Mouse (Mus musculus): Measurements from ENCODE around the gene Ints7.

Ints7 gene

DNA sequence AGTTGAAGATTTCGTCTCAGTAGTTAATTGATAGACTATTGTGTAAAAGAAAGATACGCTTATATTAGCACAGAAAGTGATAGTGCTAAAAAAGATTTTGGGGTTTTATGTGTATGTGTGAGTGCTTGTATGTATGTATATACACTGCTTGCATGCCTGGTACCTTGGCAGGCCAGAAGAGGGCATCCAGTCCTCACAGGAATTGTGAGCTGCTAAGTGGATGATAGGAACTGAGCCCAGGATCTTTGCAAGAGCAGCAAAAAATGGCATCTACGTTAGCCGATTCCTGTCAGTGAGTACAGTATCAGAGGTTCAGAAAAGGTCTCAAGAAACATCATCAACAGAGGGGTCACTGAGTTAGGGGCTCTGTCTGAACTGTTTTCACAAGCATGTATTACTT, 9.0 kb downstream of the Ints7 start:
- DNase-seq (ENCODE audit: low spot score) = no peak

DNA sequence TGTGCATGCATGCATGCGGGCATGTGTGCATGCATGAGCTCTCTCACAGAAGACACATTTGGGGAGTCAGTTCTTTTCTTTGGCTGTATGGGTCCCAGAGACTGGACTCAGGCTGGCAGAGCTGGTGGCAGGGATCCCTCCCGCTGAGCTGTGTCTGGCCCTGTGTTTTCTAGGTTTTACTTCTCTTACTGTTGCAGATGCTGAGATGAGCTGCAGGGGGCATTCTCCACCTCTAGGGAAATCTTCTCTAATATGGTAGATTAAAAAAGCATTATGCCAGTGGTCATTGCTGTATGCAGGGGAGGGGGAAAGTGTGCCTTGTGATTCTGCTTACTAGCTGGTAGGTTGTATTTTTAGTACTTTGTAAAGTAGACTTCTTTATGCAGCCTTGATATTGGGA, 10.3 kb downstream of the Ints7 start:
- no peak for DNase-seq (ENCODE audit: low spot score)

GRCm38 (mm10) chr1:191587062-191587461, 11.6 kb downstream of the Ints7 start:
- DNase-seq (ENCODE audit: low spot score) = no peak

DNA sequence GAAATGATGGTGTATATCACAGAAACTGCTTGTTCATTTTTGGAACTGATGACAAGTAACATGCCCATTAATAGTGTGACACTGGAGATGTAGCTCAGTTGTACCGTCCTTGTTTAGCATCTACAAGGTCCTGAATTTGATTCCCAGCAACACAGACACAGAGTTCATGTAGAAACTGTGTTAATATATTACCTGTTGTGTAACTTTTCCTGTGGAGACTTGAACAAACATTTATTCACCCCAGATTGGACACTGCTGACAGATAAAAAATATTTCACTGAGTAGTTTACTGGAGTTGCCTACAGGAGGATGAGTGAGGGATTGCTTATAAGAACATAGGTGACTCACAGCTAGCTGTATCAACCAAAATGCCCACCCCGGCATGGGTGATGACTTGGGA, 13.3 kb downstream of the Ints7 start:
- DNase-seq (ENCODE audit: low spot score) = no peak

- no peak for DNase-seq (ENCODE audit: low spot score)
Measured at GRCm38 (mm10) chr1:191592016-191592720, 16.7 kb downstream of the Ints7 start.

DNA sequence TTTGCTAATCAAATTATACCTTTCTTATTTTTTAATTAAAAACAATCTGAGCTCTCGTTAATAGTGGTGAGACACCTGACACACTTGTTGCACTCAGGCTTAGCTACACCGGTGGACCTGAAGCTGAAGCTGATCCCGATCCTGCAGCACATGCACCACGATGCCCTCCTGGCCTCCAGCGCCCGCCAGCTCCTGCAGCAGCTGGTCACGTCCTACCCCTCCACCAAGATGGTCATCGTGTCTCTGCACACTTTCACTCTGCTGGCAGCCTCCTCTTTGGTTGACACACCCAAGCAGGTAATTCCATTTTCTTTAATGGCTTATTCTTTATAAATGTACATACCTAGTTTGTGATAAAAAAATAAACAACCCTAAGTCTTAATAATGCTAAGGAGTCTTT, 20.6 kb downstream of the Ints7 start:
- no peak for DNase-seq (ENCODE audit: low spot score)

- no peak for DNase-seq (ENCODE audit: low spot score)
Measured at GRCm38 (mm10) chr1:191599210-191599609, 23.8 kb downstream of the Ints7 start.

DNA sequence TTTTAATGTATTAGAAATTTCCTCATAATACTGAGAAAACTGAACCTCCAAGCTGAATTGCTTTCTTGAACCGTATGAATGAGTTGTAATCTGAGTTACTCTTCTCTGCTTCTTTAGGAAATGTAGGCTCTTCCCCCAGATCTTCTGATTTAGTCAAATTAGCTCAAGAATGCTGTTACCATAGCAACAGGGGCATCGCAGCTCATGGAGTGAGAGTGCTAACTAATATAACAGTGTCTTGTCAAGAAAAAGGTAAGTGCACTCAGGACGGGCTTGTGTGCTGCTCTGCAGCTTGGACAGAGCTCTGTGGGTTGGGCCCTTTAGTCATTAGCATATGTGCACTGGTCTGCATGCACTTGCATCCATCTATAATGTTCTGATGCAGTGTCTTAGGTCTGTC, 29.3 kb downstream of the Ints7 start:
- no peak for DNase-seq (ENCODE audit: low spot score)

DNA sequence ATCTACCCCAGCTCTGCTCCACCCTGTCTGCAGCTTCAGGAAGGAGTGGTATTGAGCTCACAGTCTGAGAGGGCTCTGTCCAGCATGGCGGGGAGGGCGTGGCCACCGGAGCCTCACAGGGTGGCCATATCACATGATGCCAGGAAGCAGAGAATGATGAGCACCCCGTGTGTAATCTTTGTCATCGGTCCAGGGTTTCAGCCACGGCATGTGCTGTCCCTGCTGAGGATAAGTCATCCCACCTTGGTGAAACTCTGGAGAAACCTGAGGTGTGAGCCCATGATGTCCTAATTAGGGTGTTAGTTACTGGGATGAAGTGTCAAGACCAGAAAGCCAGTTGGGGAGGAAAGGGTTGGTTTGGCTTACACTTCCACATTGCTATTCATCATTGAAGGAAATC, 33.6 kb downstream of the Ints7 start:
- no peak for DNase-seq (ENCODE audit: low spot score)

DNA sequence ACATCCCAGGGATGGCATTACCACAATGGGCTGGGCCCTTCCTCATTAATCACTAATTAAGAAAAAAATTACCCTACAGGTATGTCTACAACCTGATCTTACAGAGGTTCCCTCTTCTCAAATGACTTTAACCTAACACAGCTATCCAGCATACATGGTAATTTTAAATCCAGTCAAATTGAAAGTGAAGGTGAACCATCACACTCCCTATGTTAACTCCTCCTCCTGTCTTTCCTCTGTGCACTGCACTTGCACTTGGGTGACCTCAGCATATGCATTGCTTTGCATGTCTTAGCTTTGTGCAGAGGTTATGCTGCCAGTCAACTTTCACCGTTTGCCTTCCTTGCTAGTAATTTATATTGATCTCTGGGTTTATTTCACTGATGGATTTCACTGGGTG, 34.1 kb downstream of the Ints7 start:
- DNase-seq (ENCODE audit: low spot score) = no peak

- no peak for DNase-seq (ENCODE audit: low spot score)
Measured at GRCm38 (mm10) chr1:191610357-191610756, 34.9 kb downstream of the Ints7 start.

- DNase-seq (ENCODE audit: low spot score) = no peak
Measured at GRCm38 (mm10) chr1:191611686-191612085, 36.2 kb downstream of the Ints7 start.

GRCm38 (mm10) chr1:191612877-191613276, 37.4 kb downstream of the Ints7 start:
- no peak for DNase-seq (ENCODE audit: low spot score)

GRCm38 (mm10) chr1:191616245-191616644, 40.8 kb downstream of the Ints7 start:
- DNase-seq (ENCODE audit: low spot score) = no peak

GRCm38 (mm10) chr1:191617589-191617988, 42.2 kb downstream of the Ints7 start:
- DNase-seq (ENCODE audit: low spot score) = no peak

DNA sequence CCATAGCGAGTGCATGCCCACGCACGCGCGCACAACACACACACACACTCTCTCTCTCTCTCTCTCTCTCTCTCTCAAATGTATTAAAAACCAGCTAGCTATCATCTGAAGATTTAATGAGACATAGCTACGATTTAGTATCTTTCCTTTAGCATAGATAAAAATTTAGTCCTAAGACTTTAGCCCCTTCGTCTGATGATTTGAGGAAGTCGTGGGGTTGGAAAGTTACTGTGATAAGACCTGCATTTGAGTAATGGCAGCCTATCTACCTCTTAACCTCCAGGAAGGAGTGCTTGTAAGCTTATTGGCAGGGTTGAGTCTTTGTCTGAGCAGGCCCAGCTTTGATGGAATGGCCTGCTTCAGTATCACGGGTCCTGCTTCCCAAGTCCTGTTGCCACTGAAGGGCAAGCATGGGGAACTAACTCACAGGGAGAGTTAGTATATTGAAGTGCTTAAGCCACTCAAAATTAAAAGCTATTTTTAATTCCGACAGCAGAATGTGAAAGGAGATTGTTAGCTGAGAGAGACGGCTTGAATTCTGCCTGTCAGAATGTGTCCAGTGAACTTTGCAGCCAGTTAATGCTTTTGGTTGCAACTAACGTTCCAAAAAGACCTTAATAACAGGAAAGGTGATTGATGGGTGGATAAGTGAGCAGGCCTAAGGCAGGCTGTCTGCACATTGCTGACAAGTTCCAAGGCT, 42.8 kb downstream of the Ints7 start:
- DNase-seq (ENCODE audit: low spot score) = no peak

DNA sequence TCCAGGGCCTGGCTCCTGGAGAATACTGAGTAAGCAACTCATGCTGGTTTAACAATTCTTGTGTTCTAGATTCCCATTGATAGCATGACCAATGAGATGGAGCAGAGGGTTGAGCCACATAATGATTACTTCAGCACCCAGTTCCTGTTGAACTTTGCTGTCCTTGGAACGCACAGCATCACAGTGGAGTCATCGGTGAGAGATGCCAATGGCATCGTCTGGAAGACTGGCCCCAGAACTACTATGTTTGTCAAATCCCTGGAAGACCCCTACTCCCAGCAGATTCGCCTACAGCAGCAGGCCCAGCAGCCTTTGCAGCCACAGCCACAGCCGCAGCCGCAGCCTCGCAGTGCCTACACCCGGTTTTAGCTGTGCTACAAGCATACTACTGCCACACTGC, 45.7 kb downstream of the Ints7 start:
- no peak for DNase-seq (ENCODE audit: low spot score)

- DNase-seq (ENCODE audit: low spot score) = no peak
Measured at GRCm38 (mm10) chr1:191622801-191623200, 47.4 kb downstream of the Ints7 start.

DNA sequence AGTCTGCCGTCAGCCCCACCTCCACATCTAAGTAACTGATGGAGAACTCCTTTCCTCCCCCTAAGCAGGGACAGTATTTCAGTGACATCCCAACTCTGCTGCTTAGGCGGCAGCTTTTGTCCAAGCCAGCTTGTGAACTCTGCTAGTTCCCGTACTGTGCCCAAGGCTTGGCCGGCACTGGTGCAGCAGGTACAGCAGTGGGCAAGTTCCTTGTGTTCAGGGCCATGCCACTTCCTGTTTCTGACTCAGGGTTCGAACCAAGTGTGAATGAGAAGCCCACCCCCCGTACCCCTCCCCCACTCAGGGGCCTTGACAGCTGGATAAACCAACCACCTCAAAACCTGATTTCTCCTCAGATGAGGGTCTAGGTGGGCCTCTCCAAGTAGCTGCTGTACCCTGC, 49.1 kb downstream of the Ints7 start:
- no peak for DNase-seq (ENCODE audit: low spot score)

GRCm38 (mm10) chr1:191625026-191625425, 49.6 kb downstream of the Ints7 start:
- no peak for DNase-seq (ENCODE audit: low spot score)

GRCm38 (mm10) chr1:191625620-191626019, 50.2 kb downstream of the Ints7 start:
- DNase-seq (ENCODE audit: low spot score) = no peak

DNA sequence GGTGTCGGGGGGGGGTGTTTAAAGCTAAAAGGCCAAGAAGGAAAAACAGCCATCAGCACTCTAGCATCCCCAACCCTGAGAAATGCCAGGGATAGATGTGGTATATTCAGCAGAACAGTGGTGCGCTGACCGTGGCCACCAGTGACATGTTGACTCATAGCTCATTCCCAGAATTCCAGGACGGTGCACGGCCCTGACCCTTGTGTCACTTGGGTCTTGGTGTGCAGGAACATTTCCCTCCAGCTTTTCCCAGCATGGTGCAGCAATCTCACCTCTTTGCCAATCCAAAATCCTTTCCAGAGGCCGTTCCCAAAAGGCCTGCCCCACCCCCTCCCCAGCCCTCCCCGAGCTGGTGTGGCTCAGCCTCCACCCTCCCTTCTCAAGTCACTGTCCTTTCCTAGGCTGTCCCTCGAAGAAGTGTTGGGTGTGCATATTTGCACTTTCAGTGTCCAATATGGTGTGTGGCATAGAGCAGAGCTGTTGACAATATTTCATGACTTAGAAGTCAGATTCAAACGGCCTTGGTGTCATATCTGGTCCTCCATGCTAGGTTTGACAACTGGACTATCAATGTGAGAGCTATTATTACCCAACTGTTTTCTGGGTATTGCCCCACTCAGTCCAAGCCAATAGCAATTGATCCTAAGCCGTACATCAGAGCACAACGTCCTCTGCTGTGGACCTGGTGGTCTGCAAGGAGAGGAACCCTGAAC, 53.2 kb downstream of the Ints7 start:
- no peak for DNase-seq (ENCODE audit: low spot score)

DNA sequence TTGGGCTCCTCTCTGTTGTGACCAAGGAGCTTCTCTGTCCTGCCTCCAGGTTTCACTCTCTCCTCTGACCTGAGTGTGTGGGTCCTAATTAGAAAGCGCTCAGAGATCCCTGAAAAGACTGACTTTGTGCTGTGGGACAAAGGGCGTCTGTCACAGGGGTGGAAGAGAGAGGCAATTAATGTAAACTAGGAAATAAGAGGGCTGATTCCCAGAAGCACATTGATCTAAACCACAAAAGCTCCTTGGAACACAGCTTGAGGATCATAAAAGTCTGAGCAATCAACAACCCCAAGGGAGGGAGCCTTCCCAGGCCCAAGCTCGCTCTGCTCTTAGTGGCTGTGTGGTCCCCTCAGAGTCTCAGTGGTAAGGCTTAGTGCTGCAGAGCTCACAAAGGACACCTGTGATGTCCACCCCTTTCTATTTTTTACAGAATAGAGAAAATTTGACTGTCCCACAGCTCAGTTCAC, 53.8 kb downstream of the Ints7 start:
- no peak for DNase-seq (ENCODE audit: low spot score)

All from c-Kit-positive CD71-positive TER-119-positive erythroid progenitor cells, embryonic 14.5 days (primary cell).